In genomic region chr16:23265481-23265880, GRCm38 (mm10) we compare ENCODE assay signal across 27 mouse cellular contexts. TPM values are rescaled to one million over a fixed set of nuclear protein-coding genes. Genes with fewer than 3 reads are reported as not detected.
A peak's percentile ranks its signal among the peaks of the same experiment; 100 is the strongest.
DNase-seq lines count a peak whose midpoint lies in the region; ATAC-seq and TF ChIP-seq lines count a peak whose summit lies in the region.
"Had no signal": no experiment of that assay in that cellular context is flagged by ENCODE, and none has a peak within 500 bp of the region (broad histone marks: within the 10 kb centered on the region; RNA-seq: fewer than 3 reads in every experiment).

No protein-coding gene starts in this region.

- no peaks in the 10 kb centered on the region for H3K27me3 ChIP-seq in kidney, embryonic 16.5 days (ENCODE audit: insufficient read depth, low read length)
- H3K27me3 ChIP-seq in lung, postnatal 0 days (replicated peaks; ENCODE audit: insufficient read depth, low read length) = no peaks in the 10 kb centered on the region
- H3K27me3 ChIP-seq: embryonic facial prominence, embryonic 12.5 days had no signal

- H3K27ac ChIP-seq in kidney, embryonic 16.5 days (ENCODE audit: low read length) = peak overlapping the region; percentile 34; the same call in 1 of the 2 replicates
- peak overlapping the region; percentile 76 for H3K27ac ChIP-seq in lung, postnatal 0 days (ENCODE audit: low read length)
- H3K27ac ChIP-seq: embryonic facial prominence, embryonic 12.5 days; hindbrain, embryonic 10.5 days; limb, embryonic 10.5 days had no signal

- no peaks in the 10 kb centered on the region for H3K9me3 ChIP-seq in kidney, embryonic 16.5 days (ENCODE audit: low read length)
- H3K9me3 ChIP-seq in lung, postnatal 0 days (ENCODE audit: low read length) = no peaks in the 10 kb centered on the region
- H3K9me3 ChIP-seq: embryonic facial prominence, embryonic 12.5 days; heart, embryonic 12.5 days; hindbrain, embryonic 10.5 days; limb, embryonic 10.5 days had no signal

- 73% methylated on average over 6 of the region's 6 CpGs for WGBS in kidney, embryonic 16.5 days
- 38% methylated on average over 6 of the region's 6 CpGs for WGBS in lung, postnatal 0 days

- no peak overlapping the region for H3K4me2 ChIP-seq in kidney, embryonic 16.5 days (replicated peaks; ENCODE audit: low read depth, low read length)
- no peak overlapping the region for H3K4me2 ChIP-seq in lung, postnatal 0 days (replicated peaks; ENCODE audit: low read depth, low read length)
- H3K4me2 ChIP-seq: embryonic facial prominence, embryonic 12.5 days; heart, embryonic 12.5 days had no signal

- H3K4me3 ChIP-seq in kidney, embryonic 16.5 days (ENCODE audit: low read length) = no peak overlapping the region
- no peak overlapping the region for H3K4me3 ChIP-seq in lung, postnatal 0 days (ENCODE audit: low read depth, low read length)
- H3K4me3 ChIP-seq: embryonic facial prominence, embryonic 12.5 days; heart, embryonic 12.5 days; hindbrain, embryonic 10.5 days; limb, embryonic 10.5 days had no signal

- TF ChIP-seq EP300 in lung, postnatal 0 days (IDR thresholded peaks at IDR 0.05) = no peak

- ATAC-seq in kidney, embryonic 16.5 days (ENCODE audit: low FRiP score, low TSS enrichment) = no peak
- no peak for ATAC-seq in lung, postnatal 0 days
- ATAC-seq in megakaryocyte-erythroid progenitor cell, adult 5-6 weeks (replicated peaks; ENCODE audit: low FRiP score, low TSS enrichment, poor library complexity, severe bottlenecking) = no peak
- ATAC-seq: CD4-positive, CD25-positive, alpha-beta regulatory T cell, adult 4 months; forebrain, embryonic 16.5 days; intestine, postnatal 0 days; midbrain, embryonic 16.5 days had no signal

- H3K9ac ChIP-seq in kidney, embryonic 16.5 days (replicated peaks; ENCODE audit: low read length) = no peak overlapping the region
- H3K9ac ChIP-seq in lung, postnatal 0 days (replicated peaks; ENCODE audit: low read depth) = no peak overlapping the region
- H3K9ac ChIP-seq: embryonic facial prominence, embryonic 12.5 days; heart, embryonic 12.5 days had no signal

- H3K4me1 ChIP-seq in kidney, embryonic 16.5 days (ENCODE audit: insufficient read depth, low read length) = peaks cover 30% of the 10 kb centered on the region
- H3K4me1 ChIP-seq in lung, postnatal 0 days (ENCODE audit: insufficient read depth, low read depth, low read length) = peaks cover 27% of the 10 kb centered on the region

- H3K36me3 ChIP-seq in kidney, embryonic 16.5 days (ENCODE audit: insufficient read depth, low read length) = peaks cover 12% of the 10 kb centered on the region; the same call in 1 of the 2 replicates
- no peaks in the 10 kb centered on the region for H3K36me3 ChIP-seq in lung, postnatal 0 days (ENCODE audit: insufficient read depth, low read length)

- DNase-seq in cerebellum, postnatal 10 days = peak; percentile 48 to 52
- DNase-seq in cerebellum, postnatal 36 days = no peak
- no peak for DNase-seq in kidney, adult 18-20 months
- peak; percentile 33 for DNase-seq in lung, postnatal 0 days (ENCODE audit: low spot score)
- no peak for DNase-seq in lung, postnatal 14 days
- peak; percentile 15 for DNase-seq in CD4-positive helper T cell, adult 2 months (ENCODE audit: low read depth, low spot score)
- DNase-seq: adrenal gland, postnatal 25 days; cerebellum, adult 11 months; cerebellum, adult 9-11 months; gastrocnemius, postnatal 10 days; heart, postnatal 10 days; liver; lung, postnatal 10 days; right cerebral cortex, postnatal 14 days; spleen, adult 18-20 months; thymus, adult 18-20 months; thymus, postnatal 4 days had no signal

- no peak for TF ChIP-seq CTCF in lung, postnatal 0 days (IDR thresholded peaks at IDR 0.05)

RNA-seq across cellular contexts. Expression of gene St6gal1, which starts 40.9 kb away (rescaled TPM):
- polyA plus RNA-seq in kidney, embryonic 16.5 days (2015; fragmentation: Nextera tagmentation; extraction: Ambion mirVana) = 25.9 and 26.0 TPM in 2 replicates
- 42.2 and 46.4 TPM in 2 replicates for polyA plus RNA-seq in lung, postnatal 0 days (2015; fragmentation: Nextera tagmentation; extraction: Ambion mirVana)
- 0.45 and 5.0 TPM in 2 replicates for total RNA-seq in megakaryocyte-erythroid progenitor cell, adult 5-6 weeks (2014; fragmentation: Nextera tagmentation)
- total RNA-seq in megakaryocyte-erythroid progenitor cell, adult 5-6 weeks (2017) = not detected in 2 replicates

Comparison
In these comparisons a context has a peak if more than half of its experiments do, and no peak if none do; other contexts are left out.
1. DNase-seq: peak in cerebellum, postnatal 10 days (2 of 2), lung, postnatal 0 days (single experiment) and CD4-positive helper T cell, adult 2 months (single experiment); none in cerebellum, postnatal 36 days (0 of 2), kidney, adult 18-20 months (single experiment) and lung, postnatal 14 days (single experiment).